Mouse (Mus musculus): ENCODE data around the gene F2r. TPM values are rescaled to one million over a fixed set of nuclear protein-coding genes. Genes with fewer than 3 reads are reported as not detected.

F2r gene
- polyA plus RNA-seq, 1 experiment from 2014 or later: 121 TPM

DNA sequence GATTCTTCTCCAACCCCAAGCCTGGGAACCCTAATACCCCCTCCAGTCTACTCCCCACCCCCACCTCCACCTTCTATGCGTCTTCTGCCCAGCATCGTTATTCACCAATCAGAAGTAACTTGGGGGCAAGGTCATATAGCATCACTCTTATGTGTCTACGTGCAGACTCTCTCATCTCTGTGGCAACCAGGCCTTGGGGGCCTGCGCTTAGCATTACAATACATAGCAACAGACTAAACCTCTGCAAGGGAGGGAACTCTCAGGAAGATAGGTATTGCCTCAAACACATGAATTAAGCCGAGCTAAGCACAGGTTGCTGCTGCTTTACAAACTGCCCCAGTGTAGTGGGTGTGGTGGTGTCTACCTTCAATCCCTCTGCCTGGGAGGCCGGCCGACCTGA, 21.6 kb downstream of the F2r start:
- H3K27ac ChIP-seq (ENCODE audit: low read depth, low read length): no peak overlapping the region
- DNase-seq (ENCODE audit: low spot score) (no peak), ATAC-seq (replicated peaks; ENCODE audit: low FRiP score) (no peak)
- no peak overlapping the region for H3K4me2 ChIP-seq (ENCODE audit: low read depth, low read length, severe bottlenecking)
- H3K4me3 ChIP-seq (ENCODE audit: low read depth, low read length): no peak overlapping the region
- H3K36me3 ChIP-seq (ENCODE audit: control insufficient read depth, insufficient read depth, low read length): no peaks in the 10 kb centered on the region
- no peak overlapping the region for H3K9ac ChIP-seq (ENCODE audit: low read length)
- WGBS: 76% methylated on average over 7 of the region's 7 CpGs
- H3K9me3 ChIP-seq (ENCODE audit: control insufficient read depth, low read length): no peaks in the 10 kb centered on the region
- H3K27me3 ChIP-seq (ENCODE audit: control insufficient read depth, insufficient read depth, low read length): no peaks in the 10 kb centered on the region
- H3K4me1 ChIP-seq (replicated peaks; ENCODE audit: control insufficient read depth, insufficient read depth, low read length): no peaks in the 10 kb centered on the region

DNA sequence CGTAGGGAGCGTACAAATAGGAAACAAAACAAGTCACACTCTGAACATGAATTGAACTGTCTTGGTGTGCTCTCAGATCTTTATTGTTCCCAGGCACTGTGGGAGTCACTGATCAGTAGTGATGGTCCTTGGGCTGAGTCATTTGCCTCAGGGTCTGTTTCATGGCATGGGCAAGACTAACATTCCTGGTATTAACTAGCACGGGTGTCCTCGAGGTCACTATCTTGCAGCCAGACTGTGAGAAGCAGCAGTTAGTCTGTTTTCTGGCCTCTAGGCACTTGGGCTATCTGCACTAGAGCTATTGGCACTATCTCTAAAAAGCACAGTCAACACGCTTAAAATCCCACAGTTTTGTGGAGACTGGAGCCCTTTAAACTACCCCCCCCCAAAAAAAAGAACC, 22.4 kb downstream of the F2r start:
- H3K27me3 ChIP-seq (ENCODE audit: control insufficient read depth, insufficient read depth, low read length): no peaks in the 10 kb centered on the region
- no peak overlapping the region for H3K9ac ChIP-seq (ENCODE audit: low read length)
- H3K27ac ChIP-seq (ENCODE audit: low read depth, low read length): no peak overlapping the region
- no peak overlapping the region for H3K4me3 ChIP-seq (ENCODE audit: low read depth, low read length)
- H3K4me1 ChIP-seq (replicated peaks; ENCODE audit: control insufficient read depth, insufficient read depth, low read length): no peaks in the 10 kb centered on the region
- H3K4me2 ChIP-seq (ENCODE audit: low read depth, low read length, severe bottlenecking): no peak overlapping the region
- ATAC-seq (replicated peaks; ENCODE audit: low FRiP score): no peak
- H3K36me3 ChIP-seq (ENCODE audit: control insufficient read depth, insufficient read depth, low read length): no peaks in the 10 kb centered on the region
- DNase-seq (ENCODE audit: low spot score): no peak
- H3K9me3 ChIP-seq (ENCODE audit: control insufficient read depth, low read length): no peaks in the 10 kb centered on the region
- WGBS: 76% methylated on average over 5 of the region's 5 CpGs

DNA sequence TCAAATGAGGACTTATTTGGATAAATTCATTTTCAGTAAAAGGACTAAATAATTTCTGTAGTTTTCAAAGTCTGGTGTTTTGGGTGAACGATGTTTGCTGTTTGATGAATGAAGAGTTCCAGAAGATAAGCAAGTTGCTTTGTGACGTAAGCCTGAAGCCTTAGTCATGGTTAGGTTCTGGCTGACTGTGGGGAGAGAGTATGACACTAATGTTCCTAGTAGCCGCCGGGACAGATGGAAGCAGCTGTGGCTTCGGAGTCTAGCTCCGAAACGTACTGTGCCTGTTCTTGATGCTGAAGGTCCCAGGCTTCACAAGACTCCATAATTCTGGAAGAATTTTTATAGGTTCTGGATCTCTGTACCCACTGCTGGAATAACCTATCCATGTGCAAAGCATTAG, 22.9 kb downstream of the F2r start:
- H3K27me3 ChIP-seq (ENCODE audit: control insufficient read depth, insufficient read depth, low read length): no peaks in the 10 kb centered on the region
- no peak overlapping the region for H3K4me2 ChIP-seq (ENCODE audit: low read depth, low read length, severe bottlenecking)
- no peak overlapping the region for H3K4me3 ChIP-seq (ENCODE audit: low read depth, low read length)
- no peak overlapping the region for H3K27ac ChIP-seq (ENCODE audit: low read depth, low read length)
- H3K9ac ChIP-seq (ENCODE audit: low read length): no peak overlapping the region
- H3K9me3 ChIP-seq (ENCODE audit: control insufficient read depth, low read length): no peaks in the 10 kb centered on the region
- no peaks in the 10 kb centered on the region for H3K4me1 ChIP-seq (replicated peaks; ENCODE audit: control insufficient read depth, insufficient read depth, low read length)
- ATAC-seq (replicated peaks; ENCODE audit: low FRiP score) (no peak), DNase-seq (ENCODE audit: low spot score) (no peak)
- 87% methylated on average over 7 of the region's 7 CpGs for WGBS
- H3K36me3 ChIP-seq (ENCODE audit: control insufficient read depth, insufficient read depth, low read length): no peaks in the 10 kb centered on the region

DNA sequence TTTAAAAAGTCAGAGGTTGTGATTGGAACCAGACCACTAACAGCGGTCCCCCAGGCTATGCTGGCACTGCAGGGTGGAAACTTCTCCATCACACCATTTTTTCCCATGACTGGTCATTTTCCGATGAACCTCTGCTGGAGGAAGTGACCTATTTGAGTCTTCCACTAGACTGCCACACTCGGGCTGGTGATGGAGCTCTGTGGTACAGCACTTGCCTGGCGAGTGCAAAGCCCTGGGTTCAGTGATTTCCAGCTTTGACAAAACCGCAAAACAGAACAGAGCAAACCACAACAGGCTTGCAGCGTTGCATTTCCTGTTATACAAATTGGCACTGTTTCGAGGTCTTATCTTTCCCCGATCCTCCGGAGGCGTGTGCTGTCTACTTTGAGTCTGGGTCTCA, 25.4 kb downstream of the F2r start:
- Histone ChIP-seq H3K36me3 (ENCODE audit: control insufficient read depth, insufficient read depth, low read length) (no peaks in the 10 kb centered on the region), H3K4me1 (replicated peaks; ENCODE audit: control insufficient read depth, insufficient read depth, low read length) (no peaks in the 10 kb centered on the region), H3K4me3 (ENCODE audit: low read depth, low read length) (no peak overlapping the region), H3K9me3 (ENCODE audit: control insufficient read depth, low read length) (no peaks in the 10 kb centered on the region), H3K9ac (ENCODE audit: low read length) (no peak overlapping the region), H3K27ac (ENCODE audit: low read depth, low read length) (no peak overlapping the region), H3K4me2 (ENCODE audit: low read depth, low read length, severe bottlenecking) (no peak overlapping the region), H3K27me3 (ENCODE audit: control insufficient read depth, insufficient read depth, low read length) (no peaks in the 10 kb centered on the region)
- 86% methylated on average over 10 of the region's 10 CpGs for WGBS
- ATAC-seq (replicated peaks; ENCODE audit: low FRiP score) (no peak), DNase-seq (ENCODE audit: low spot score) (no peak)

DNA sequence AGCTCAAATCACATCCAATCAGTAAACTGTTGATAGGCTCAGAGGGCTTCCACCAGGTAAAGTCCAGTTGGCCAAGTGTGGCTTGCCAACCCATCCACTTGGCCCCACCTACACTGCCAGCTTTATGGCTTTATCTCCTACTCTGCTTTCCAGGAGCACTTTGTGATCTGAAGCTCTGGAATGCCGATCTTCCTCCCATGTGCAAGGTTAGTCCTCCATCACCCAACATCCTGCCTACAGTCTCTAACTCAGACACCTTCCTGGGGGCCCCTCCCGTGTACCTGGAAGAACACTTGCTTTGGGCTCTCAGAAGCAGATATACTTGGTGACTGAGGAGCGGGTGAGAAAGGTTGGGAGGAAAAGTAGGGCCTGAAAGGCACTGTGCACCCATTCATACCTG, 26.7 kb downstream of the F2r start:
- no peaks in the 10 kb centered on the region for H3K36me3 ChIP-seq (ENCODE audit: control insufficient read depth, insufficient read depth, low read length)
- H3K9me3 ChIP-seq (ENCODE audit: control insufficient read depth, low read length): no peaks in the 10 kb centered on the region
- DNase-seq (ENCODE audit: low spot score): no peak
- no peak overlapping the region for H3K4me3 ChIP-seq (ENCODE audit: low read depth, low read length)
- H3K27ac ChIP-seq (ENCODE audit: low read depth, low read length): no peak overlapping the region
- no peak overlapping the region for H3K9ac ChIP-seq (ENCODE audit: low read length)
- H3K4me2 ChIP-seq (ENCODE audit: low read depth, low read length, severe bottlenecking): no peak overlapping the region
- no peaks in the 10 kb centered on the region for H3K27me3 ChIP-seq (ENCODE audit: control insufficient read depth, insufficient read depth, low read length)
- no peak for ATAC-seq (replicated peaks; ENCODE audit: low FRiP score)
- no peaks in the 10 kb centered on the region for H3K4me1 ChIP-seq (replicated peaks; ENCODE audit: control insufficient read depth, insufficient read depth, low read length)
- 85% methylated on average over 3 of the region's 3 CpGs for WGBS

DNA sequence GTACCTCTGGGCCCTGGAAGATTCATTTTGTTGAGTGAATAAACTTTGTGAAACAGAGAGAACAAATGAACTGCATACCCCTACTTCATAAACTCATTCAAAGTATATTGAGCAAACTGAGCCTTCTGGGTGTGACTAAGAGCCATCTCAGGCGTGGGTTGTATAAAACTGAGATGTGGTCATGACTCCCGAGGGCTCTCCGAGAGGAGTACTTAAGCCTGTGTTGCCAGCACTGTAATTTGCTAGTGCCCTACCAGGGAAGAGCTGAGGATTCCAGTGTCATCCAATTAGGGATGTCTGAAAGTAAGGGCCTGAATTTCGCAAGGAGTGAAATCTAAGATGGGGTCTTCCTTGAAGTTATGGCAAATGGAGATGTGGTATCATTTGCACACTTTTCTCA, 30.7 kb downstream of the F2r start:
- Histone ChIP-seq H3K4me3 (ENCODE audit: low read depth, low read length) (no peak overlapping the region), H3K27ac (ENCODE audit: low read depth, low read length) (no peak overlapping the region), H3K9me3 (ENCODE audit: control insufficient read depth, low read length) (no peaks in the 10 kb centered on the region), H3K9ac (ENCODE audit: low read length) (no peak overlapping the region), H3K4me1 (replicated peaks; ENCODE audit: control insufficient read depth, insufficient read depth, low read length) (peaks cover 4% of the 10 kb centered on the region; the same call in 1 of the 2 replicates), H3K27me3 (ENCODE audit: control insufficient read depth, insufficient read depth, low read length) (no peaks in the 10 kb centered on the region), H3K4me2 (ENCODE audit: low read depth, low read length, severe bottlenecking) (no peak overlapping the region), H3K36me3 (ENCODE audit: control insufficient read depth, insufficient read depth, low read length) (no peaks in the 10 kb centered on the region)
- ATAC-seq (replicated peaks; ENCODE audit: low FRiP score): no peak
- WGBS: 88% methylated on average over 4 of the region's 4 CpGs
- no peak for DNase-seq (ENCODE audit: low spot score)

DNA sequence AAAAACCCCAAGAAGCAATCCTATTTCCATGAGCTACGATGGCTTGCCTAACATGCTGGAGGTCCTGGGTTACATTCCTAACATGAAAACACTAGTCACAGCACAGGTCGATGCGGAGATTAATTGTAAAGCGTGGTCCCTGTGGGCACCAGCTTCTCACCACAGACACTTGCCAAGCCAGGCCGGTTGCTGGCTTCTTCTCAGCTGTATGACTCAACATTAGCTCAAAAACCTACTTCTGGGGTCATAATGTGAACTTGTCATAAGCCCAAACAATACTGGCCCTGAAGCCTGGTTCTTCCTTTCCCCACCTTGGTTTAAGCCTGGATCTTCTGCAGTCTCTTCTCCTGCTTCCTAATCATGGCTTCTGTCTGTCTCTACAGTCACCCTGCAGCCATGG, 33.4 kb downstream of the F2r start:
- H3K4me2 ChIP-seq (ENCODE audit: low read depth, low read length, severe bottlenecking): no peak overlapping the region
- no peak overlapping the region for H3K9ac ChIP-seq (ENCODE audit: low read length)
- no peak overlapping the region for H3K27ac ChIP-seq (ENCODE audit: low read depth, low read length)
- H3K4me3 ChIP-seq (ENCODE audit: low read depth, low read length): no peak overlapping the region
- H3K27me3 ChIP-seq (ENCODE audit: control insufficient read depth, insufficient read depth, low read length): no peaks in the 10 kb centered on the region
- peaks cover 4% of the 10 kb centered on the region; the same call in 1 of the 2 replicates for H3K4me1 ChIP-seq (replicated peaks; ENCODE audit: control insufficient read depth, insufficient read depth, low read length)
- WGBS: 86% methylated on average over 5 of the region's 5 CpGs
- DNase-seq (ENCODE audit: low spot score): no peak
- no peaks in the 10 kb centered on the region for H3K36me3 ChIP-seq (ENCODE audit: control insufficient read depth, insufficient read depth, low read length)
- no peak for ATAC-seq (replicated peaks; ENCODE audit: low FRiP score)
- no peaks in the 10 kb centered on the region for H3K9me3 ChIP-seq (ENCODE audit: control insufficient read depth, low read length)

DNA sequence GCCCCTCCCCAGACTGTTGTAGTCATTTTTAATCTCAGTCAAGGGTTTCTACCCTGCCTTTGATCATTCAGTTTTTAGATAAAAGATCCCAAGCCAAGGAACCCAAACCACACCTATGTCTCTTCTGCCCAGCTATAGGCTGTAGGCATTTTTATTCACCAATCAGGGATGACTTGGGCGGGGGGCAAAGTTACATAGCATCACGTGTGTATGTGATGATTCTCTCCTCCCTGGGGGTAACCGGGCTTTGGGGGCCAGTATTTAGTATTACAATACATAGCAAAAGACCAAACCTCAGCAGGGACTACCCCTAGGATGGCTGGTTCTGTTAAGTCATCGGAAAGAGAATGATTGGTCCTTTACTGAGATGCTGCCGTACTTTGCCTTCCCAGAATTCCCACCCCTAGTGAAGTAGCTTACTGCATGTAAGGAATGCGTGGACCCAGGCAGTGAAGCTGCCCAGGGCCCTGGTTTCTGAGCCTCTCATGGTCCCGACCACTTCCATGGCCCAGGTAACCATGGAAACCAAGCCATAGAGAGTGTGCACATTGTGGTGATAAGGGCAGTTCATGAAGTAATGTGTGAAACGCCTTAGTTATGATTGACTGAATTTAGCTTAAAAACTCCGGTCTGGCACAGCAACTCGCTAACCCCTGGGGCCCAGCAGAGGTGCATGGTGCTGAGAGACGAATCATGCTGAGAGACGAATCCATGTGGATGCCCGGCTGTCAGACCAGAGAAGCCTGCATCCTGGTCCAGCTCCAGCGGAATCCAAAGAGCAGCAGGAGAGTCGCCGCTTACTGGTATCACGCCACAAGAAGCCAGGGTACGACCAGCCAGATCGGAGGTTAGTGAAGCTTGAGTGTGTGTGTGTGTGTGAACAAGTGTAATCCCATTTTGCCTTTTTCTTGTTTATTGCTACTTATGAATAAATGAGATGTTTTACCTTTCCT, 34.8 kb downstream of the F2r start:
- H3K9me3 ChIP-seq (ENCODE audit: control insufficient read depth, low read length): no peaks in the 10 kb centered on the region
- H3K4me3 ChIP-seq (ENCODE audit: low read depth, low read length): no peak overlapping the region
- no peak overlapping the region for H3K9ac ChIP-seq (ENCODE audit: low read length)
- ATAC-seq (replicated peaks; ENCODE audit: low FRiP score) (0 out of 2 replicates have a peak, but pooled peaks have one; percentile 36), DNase-seq (ENCODE audit: low spot score) (no peak)
- H3K36me3 ChIP-seq (ENCODE audit: control insufficient read depth, insufficient read depth, low read length): no peaks in the 10 kb centered on the region
- peaks cover 4% of the 10 kb centered on the region; the same call in 1 of the 2 replicates for H3K4me1 ChIP-seq (replicated peaks; ENCODE audit: control insufficient read depth, insufficient read depth, low read length)
- H3K27ac ChIP-seq (ENCODE audit: low read depth, low read length): no peak overlapping the region
- 69% methylated on average over 19 of the region's 19 CpGs for WGBS
- H3K27me3 ChIP-seq (ENCODE audit: control insufficient read depth, insufficient read depth, low read length): no peaks in the 10 kb centered on the region
- H3K4me2 ChIP-seq (ENCODE audit: low read depth, low read length, severe bottlenecking): no peak overlapping the region

DNA sequence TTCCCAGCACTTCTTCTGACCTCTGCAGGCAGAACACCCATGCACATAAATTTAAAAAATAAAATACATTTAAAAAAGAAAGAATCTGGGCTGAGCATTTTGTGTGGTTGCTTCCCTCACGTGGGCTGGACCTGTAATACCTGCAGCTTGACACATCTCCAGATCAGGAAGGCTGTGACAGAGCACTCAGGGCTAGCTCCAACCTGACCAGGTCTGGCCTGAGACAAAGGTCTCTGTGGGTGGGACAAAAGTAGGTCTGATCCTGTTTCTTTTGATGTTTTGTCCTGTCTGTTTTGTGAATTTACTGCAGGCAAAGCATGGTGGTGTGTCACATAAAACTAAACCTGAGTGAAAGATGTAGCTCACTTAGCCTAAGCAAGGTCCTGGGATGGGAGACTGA, 36.4 kb downstream of the F2r start:
- Histone ChIP-seq H3K27me3 (ENCODE audit: control insufficient read depth, insufficient read depth, low read length) (no peaks in the 10 kb centered on the region), H3K27ac (ENCODE audit: low read depth, low read length) (no peak overlapping the region), H3K4me2 (ENCODE audit: low read depth, low read length, severe bottlenecking) (no peak overlapping the region), H3K4me3 (ENCODE audit: low read depth, low read length) (no peak overlapping the region), H3K9ac (ENCODE audit: low read length) (no peak overlapping the region), H3K36me3 (ENCODE audit: control insufficient read depth, insufficient read depth, low read length) (no peaks in the 10 kb centered on the region), H3K9me3 (ENCODE audit: control insufficient read depth, low read length) (no peaks in the 10 kb centered on the region), H3K4me1 (replicated peaks; ENCODE audit: control insufficient read depth, insufficient read depth, low read length) (peaks cover 4% of the 10 kb centered on the region; the same call in 1 of the 2 replicates)
- 35% methylated on average over 1 of the region's 1 CpGs for WGBS
- ATAC-seq (replicated peaks; ENCODE audit: low FRiP score): no peak
- no peak for DNase-seq (ENCODE audit: low spot score)
